Mouse (Mus musculus): ENCODE data around the gene Hao1. TPM values are rescaled to one million over a fixed set of nuclear protein-coding genes. Genes with fewer than 3 reads are reported as not detected.

Hao1 gene
- total RNA-seq, 2 experiments from 2014 or later = not detected

GRCm38 (mm10) chr2:134481174-134481573 lies 73.0 kb downstream of the Hao1 start:
- no peak for DNase-seq (ENCODE audit: extremely low spot score in 1 of 2, low spot score in 1 of 2)

DNA sequence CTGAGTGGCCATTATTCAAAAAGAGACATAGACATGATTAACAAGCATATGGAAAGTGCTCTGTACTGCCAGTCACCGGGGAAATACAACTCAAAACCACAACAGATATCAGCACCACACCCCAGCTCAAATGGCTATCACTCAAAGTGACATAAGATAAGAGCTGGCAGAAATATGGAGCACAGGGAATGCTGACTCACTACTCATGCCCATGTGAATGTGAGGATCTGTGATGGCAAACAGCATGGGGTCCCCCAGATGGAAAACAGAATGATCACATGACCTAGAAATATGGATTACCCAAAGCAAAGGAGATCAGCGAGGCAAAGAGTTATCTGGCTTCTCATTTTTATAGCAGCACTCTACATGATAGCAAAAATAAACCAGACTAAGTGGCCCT lies 89.0 kb downstream of the Hao1 start:
- DNase-seq (ENCODE audit: extremely low spot score in 1 of 2, low spot score in 1 of 2) = no peak

DNA sequence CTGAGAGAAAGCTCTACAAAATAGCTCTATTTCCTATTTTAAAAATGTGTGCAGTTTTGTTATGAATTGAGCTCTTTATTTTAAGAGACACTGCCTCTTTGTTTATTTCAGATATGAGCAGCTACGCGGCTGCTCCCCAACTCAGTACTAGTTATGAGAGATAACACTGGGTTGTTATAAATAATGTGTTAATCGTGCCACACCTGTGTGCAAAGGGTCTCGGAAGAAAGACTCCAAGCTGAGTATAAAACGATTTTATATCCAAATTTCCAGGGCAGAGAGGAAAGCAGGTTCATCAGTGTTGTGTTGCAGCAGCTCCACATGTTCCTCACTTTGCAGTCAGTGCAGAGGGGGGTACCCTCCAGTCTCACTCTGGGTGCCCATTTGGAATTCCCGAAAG lies 91.8 kb downstream of the Hao1 start:
- no peak for DNase-seq (ENCODE audit: extremely low spot score in 1 of 2, low spot score in 1 of 2)

DNA sequence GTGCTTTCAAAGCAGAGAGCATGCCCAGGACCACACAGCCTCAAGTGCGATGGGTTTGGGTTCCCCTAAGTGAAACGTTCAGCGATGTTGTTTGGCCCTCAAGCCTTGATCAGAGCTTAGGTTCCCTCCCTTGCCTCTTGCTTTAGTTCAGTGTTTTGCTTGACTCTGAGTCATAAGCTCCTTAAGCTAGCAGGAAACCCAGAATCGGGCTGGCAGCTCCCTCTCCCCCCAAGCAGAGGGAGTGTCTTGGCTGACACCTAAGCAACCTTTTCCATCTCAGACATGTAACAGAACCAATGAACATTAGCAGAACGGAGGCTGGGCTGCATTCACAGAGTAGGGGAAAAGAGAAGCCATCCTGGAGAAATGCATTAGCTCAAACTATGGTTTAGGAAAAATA lies 93.3 kb downstream of the Hao1 start:
- no peak for DNase-seq (ENCODE audit: extremely low spot score in 1 of 2, low spot score in 1 of 2)

GRCm38 (mm10) chr2:134456065-134456505 lies 98.1 kb downstream of the Hao1 start:
- no peak for DNase-seq (ENCODE audit: extremely low spot score in 1 of 2, low spot score in 1 of 2)

DNA sequence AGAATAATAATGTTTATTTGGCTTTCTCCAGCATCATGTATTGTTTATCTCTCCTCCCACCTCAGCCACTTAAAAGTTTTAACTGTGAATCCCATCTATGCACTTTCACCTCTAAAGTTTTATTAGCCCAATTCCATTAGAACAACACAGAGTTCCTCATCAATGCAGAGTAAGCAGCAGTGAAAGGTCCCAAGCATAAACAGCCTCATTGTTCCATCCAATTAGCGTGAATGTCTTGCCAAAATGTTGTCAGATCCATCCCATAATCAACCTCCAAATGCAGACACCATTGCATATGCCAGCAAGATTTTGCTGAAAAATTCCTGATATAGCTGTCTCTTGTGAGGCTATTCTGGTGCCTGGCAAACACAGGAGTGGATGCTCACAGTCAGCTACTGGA lies 101.4 kb downstream of the Hao1 start:
- no peak for DNase-seq (ENCODE audit: extremely low spot score in 1 of 2, low spot score in 1 of 2)

DNA sequence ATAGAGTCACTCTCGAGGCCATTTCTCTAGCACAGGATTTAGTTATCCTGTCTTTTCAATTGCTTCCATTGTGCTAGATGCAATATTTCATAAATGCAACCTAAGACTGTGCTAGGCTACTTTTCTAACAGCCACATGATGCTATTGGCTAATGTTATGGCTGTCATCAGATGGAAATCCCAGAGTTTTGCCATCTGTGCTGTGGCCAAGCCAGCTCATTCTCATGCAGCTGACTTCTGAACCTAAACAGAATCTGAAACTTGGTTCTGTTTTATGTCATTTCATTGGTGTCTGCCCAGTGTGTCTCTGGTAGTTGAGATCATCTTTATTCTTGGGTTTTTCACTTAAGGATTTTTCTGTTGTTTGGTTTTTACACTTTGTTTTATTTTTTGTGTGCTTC lies 103.2 kb downstream of the Hao1 start:
- no peak for DNase-seq (ENCODE audit: extremely low spot score in 1 of 2, low spot score in 1 of 2)

Other genes with a start within 250 kb of the Hao1 start
- gene Tmx4, start 89.8 kb upstream of the Hao1 start, total RNA-seq (2021) = 100 to 1,000 TPM; 151 to 153 TPM
- gene Plcb1, start 231.7 kb upstream of the Hao1 start, total RNA-seq (2021) = 100 to 1,000 TPM; 136 to 149 TPM

All from layer of hippocampus, postnatal 25 days (tissue).